Mouse (Mus musculus) midbrain, embryonic 11.5 days (tissue): ENCODE measurements around the gene Pbrm1. TPM values are rescaled to one million over a fixed set of nuclear protein-coding genes. Genes with fewer than 3 reads are reported as not detected.

Source experiments
- ATAC-seq: fragments of 200-750 bp; cut with Nextera tagmentation; 2 replicates; pipeline ENCODE4 v1.8.0; 2017; ENCODE audit warnings: moderate TSS enrichment, moderate library complexity; ENCODE audit not compliant: low FRiP score
- DNase-seq: peaks from one replicate; pipeline ENCODE4 v3.0.0; 2015; ENCODE audit warnings: low spot score; ENCODE audit errors: missing footprints
- H3K27ac ChIP-seq: fragments of 300-500 bp; sonication (generic); 2 replicates; pipeline ENCODE4 v1.5.1; 2014; ENCODE audit warnings: low read depth, low read length
- H3K27me3 ChIP-seq: fragments of 300-500 bp; sonication (generic); 2 replicates; pipeline ENCODE4 v1.6.1; 2014; ENCODE audit warnings: mild to moderate bottlenecking, low read length, moderate library complexity, mixed read lengths; ENCODE audit not compliant: control insufficient read depth, insufficient read depth
- H3K36me3 ChIP-seq: fragments of 300-500 bp; sonication (generic); 2 replicates; pipeline ENCODE4 v1.6.1; 2014; ENCODE audit warnings: mild to moderate bottlenecking, low read length, moderate library complexity, mixed read lengths; ENCODE audit not compliant: control insufficient read depth, insufficient read depth
- H3K4me1 ChIP-seq: fragments of 300-500 bp; sonication (generic); 2 replicates; pipeline ENCODE4 v1.6.1; 2014; ENCODE audit warnings: low read length; ENCODE audit not compliant: control insufficient read depth, insufficient read depth
- H3K4me2 ChIP-seq: fragments of 300-500 bp; sonication (generic); 2 replicates; pipeline ENCODE4 v1.6.1; 2014; ENCODE audit warnings: mild to moderate bottlenecking, moderate library complexity
- H3K4me3 ChIP-seq: fragments of 300-500 bp; sonication (generic); 2 replicates; pipeline ENCODE4 v1.5.1; 2014; ENCODE audit warnings: low read depth, low read length
- H3K9ac ChIP-seq: fragments of 300-500 bp; sonication (generic); 2 replicates; pipeline ENCODE4 v1.6.1; 2014; ENCODE audit warnings: low read length
- H3K9me3 ChIP-seq: fragments of 300-500 bp; sonication (generic); 2 replicates; pipeline ENCODE4 v1.6.1; 2016; ENCODE audit warnings: low read length; ENCODE audit not compliant: control insufficient read depth
- WGBS: fragments of 180-500 bp; shearing (Covaris S2); extraction: QIAGEN DNeasy Blood & Tissue Kit; methylation state at CpG from one replicate; pipeline ENCODE4 v1.1.7; 2014; 5-methylcytosine and 5-hydroxymethylcytosine counted together
- polyA plus RNA-seq: library from polyadenylated mRNA; unstranded; fragments of >200 nt; fragmentation: Nextera tagmentation; extraction: Ambion mirVana; gene quantifications from 2 replicates; pipeline ENCODE4 v1.2.1, GENCODE M21; 2014

Pbrm1 gene
- polyA plus RNA-seq, 1 experiment from 2014 or later, result 134 TPM

DNA sequence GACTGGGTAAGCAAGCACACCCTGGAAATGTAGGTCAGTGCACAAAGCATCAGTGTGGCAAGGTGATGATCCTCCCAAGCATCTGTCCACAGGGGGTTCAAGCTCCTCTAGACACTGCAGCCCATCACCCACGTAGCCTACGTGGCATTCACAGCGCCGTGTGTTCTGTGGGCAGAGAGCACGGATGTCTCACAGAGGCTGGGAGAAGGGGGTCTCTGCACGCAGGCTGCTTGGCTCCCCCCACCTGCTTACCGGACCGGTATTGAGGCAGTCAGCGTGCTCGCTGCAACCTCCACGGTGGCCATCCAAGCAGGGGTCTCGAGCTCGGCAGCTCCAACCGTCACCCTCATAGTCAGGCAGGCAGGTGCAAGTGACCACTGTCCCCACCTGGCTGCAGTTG lies 122.1 kb downstream of the Pbrm1 start:
- H3K9me3 ChIP-seq, result no peaks in the 10 kb centered on the region
- no peaks in the 10 kb centered on the region for H3K4me1 ChIP-seq
- no peak for DNase-seq
- no peak overlapping the region for H3K27ac ChIP-seq
- no peak overlapping the region for H3K4me3 ChIP-seq
- H3K4me2 ChIP-seq, result no peak overlapping the region
- H3K9ac ChIP-seq, result no peak overlapping the region
- H3K36me3 ChIP-seq, result peaks cover 39% of the 10 kb centered on the region
- no peak for ATAC-seq
- H3K27me3 ChIP-seq, result no peaks in the 10 kb centered on the region
- 92% methylated on average over 14 of the region's 14 CpGs for WGBS

DNA sequence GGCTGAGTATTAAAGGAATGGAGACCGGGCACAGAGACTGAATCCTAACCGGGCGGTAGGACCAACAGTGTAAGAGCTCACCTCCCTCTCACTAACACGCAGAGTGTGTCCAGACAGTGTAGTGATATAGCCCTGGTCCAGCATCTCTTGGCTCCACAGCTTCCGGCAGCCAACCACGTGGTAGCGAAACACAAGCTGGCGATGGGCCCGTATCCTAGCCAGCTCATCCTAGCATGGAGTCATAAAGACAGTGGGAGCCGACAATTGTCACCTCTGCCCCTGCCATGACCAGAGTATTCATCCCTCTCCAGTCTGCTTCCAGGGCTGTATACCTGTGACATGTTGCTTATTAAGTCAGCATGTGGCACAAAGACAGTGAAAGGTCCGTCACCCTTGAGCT lies 126.8 kb downstream of the Pbrm1 start:
- no peak for DNase-seq
- H3K9ac ChIP-seq, result no peak overlapping the region
- WGBS, result 90% methylated on average over 11 of the region's 11 CpGs
- no peak for ATAC-seq
- H3K27me3 ChIP-seq, result no peaks in the 10 kb centered on the region
- no peaks in the 10 kb centered on the region for H3K9me3 ChIP-seq
- H3K4me1 ChIP-seq, result no peaks in the 10 kb centered on the region
- no peak overlapping the region for H3K4me2 ChIP-seq
- no peak overlapping the region for H3K27ac ChIP-seq
- H3K36me3 ChIP-seq, result peaks cover 3% of the 10 kb centered on the region; the same call in 1 of the 2 replicates
- no peak overlapping the region for H3K4me3 ChIP-seq

DNA sequence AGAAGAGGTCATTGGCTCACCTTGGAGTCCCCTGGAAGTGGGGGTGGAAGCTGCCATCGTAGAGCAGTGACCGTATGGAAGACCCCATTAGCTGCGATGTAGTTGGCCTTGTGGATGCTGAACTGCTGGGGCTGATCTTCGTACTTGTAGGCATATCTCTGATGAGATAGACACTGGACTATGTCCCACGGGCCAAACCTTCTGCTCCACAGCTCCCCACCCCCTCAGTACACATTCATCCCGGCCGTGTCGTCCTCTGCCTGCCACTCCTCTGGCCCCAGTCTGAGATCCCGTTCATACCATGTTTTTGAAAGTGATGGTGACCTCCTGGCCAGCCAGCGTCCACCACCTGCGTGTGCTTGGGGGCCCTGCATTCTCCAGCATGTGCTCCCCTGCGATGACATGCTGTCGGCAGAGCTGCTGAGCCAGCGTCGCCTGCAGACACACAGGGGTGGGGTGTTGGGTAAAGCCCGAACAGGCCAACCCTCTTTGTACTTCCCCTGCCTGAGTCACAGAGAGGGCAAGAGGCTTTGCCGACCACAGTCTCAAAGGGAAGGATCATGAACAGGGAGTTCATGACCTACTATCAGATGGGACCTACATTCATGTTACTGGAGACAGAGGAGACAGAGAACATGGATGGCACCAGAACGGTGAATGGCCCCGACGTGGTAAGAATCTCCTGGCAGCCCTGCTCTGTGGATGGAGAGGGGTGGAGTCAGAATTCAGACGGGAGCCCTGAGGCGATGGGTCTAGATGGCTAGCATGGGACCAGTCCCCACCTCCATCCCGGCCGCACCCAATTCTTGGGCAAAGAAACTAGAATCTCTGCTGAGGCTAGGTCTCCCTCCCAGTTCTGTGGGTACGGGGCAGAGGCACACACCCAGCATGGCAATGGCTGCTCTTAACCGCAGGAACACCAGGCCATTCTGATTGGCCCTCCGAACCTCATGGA lies 141.5 kb downstream of the Pbrm1 start:
- H3K4me1 ChIP-seq, result no peaks in the 10 kb centered on the region; the same call in 1 of the 2 replicates
- DNase-seq (no peak), ATAC-seq (no peak)
- H3K27me3 ChIP-seq, result no peaks in the 10 kb centered on the region
- no peak overlapping the region for H3K9ac ChIP-seq
- H3K36me3 ChIP-seq, result no peaks in the 10 kb centered on the region
- WGBS, result 84% methylated on average over 27 of the region's 27 CpGs
- H3K4me2 ChIP-seq, result no peak overlapping the region
- H3K4me3 ChIP-seq, result no peak overlapping the region
- no peaks in the 10 kb centered on the region for H3K9me3 ChIP-seq
- no peak overlapping the region for H3K27ac ChIP-seq

DNA sequence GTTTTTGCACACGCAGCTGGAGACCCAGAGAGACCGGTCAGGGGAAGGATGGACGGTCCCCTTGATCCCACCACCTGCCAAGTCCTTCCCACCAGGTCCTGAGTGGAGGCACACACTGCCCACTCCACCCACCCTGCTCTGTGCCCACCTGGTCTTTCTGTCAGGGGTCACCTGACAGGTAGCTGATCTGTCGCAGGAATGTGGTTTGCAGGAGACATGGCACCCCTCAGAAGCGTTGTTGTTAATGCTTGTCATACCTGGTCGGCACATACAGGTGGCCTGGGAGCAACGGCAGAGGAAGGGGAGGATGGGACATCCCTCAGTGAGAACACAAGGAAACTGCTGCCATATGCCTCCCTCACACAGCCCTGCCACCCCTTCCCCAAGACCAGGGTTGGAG lies 142.3 kb downstream of the Pbrm1 start:
- H3K4me1 ChIP-seq, result no peaks in the 10 kb centered on the region; the same call in 1 of the 2 replicates
- no peaks in the 10 kb centered on the region for H3K36me3 ChIP-seq
- no peak overlapping the region for H3K9ac ChIP-seq
- H3K4me3 ChIP-seq, result no peak overlapping the region
- H3K27ac ChIP-seq, result no peak overlapping the region
- 92% methylated on average over 7 of the region's 7 CpGs for WGBS
- DNase-seq (no peak), ATAC-seq (no peak)
- no peak overlapping the region for H3K4me2 ChIP-seq
- no peaks in the 10 kb centered on the region for H3K27me3 ChIP-seq
- no peaks in the 10 kb centered on the region for H3K9me3 ChIP-seq

DNA sequence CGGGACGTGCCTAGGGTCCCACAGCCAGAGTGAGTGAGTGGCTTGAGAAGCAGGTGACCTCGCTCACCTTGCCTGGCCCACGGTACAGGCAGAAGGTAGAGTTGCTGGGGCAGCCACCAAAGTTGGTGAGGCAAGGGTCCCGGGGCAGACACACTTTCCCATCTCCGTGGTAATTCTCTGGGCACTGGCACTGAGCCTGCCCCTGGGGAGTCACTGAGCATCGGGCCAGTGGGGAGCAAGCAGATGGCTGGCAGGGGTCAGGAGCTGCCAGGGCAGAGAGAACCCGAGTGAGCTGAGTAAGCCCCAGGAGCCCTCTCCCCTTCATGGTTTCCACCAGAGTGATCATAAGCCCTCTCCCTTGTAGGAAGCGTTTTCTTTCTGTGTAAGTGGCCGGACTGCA lies 142.7 kb downstream of the Pbrm1 start:
- 64% methylated on average over 10 of the region's 10 CpGs for WGBS
- Histone ChIP-seq H3K27me3 (no peaks in the 10 kb centered on the region), H3K9me3 (no peaks in the 10 kb centered on the region), H3K4me3 (no peak overlapping the region), H3K36me3 (no peaks in the 10 kb centered on the region), H3K27ac (no peak overlapping the region), H3K4me2 (no peak overlapping the region), H3K4me1 (no peaks in the 10 kb centered on the region; the same call in 1 of the 2 replicates), H3K9ac (no peak overlapping the region)
- DNase-seq (no peak), ATAC-seq (no peak)

DNA sequence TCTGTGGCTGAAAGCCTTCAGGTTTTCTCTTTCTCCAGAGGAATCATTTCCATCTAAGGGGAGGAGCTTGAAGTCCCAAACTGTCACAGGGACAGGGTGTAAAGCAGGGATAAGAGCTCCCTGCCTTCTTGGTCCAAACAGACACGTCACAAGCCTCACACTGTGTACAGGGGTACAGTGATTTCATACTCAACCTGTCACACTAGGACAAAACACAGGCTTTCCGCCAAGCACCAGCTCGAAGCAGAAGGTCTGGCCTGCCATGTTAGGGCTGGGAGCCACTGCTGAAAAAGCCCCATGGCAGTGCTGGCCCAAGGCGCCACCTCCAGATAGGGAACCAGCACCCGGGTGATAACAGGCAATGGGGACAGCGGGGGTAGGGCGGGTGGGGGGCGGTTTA lies 145.1 kb downstream of the Pbrm1 start:
- Histone ChIP-seq H3K27me3 (no peaks in the 10 kb centered on the region), H3K36me3 (no peaks in the 10 kb centered on the region), H3K9me3 (no peaks in the 10 kb centered on the region), H3K27ac (no peak overlapping the region), H3K4me2 (no peak overlapping the region), H3K4me1 (no peaks in the 10 kb centered on the region; the same call in 1 of the 2 replicates), H3K9ac (no peak overlapping the region), H3K4me3 (no peak overlapping the region)
- ATAC-seq, result no peak
- WGBS, result 87% methylated on average over 8 of the region's 8 CpGs
- DNase-seq, result no peak

DNA sequence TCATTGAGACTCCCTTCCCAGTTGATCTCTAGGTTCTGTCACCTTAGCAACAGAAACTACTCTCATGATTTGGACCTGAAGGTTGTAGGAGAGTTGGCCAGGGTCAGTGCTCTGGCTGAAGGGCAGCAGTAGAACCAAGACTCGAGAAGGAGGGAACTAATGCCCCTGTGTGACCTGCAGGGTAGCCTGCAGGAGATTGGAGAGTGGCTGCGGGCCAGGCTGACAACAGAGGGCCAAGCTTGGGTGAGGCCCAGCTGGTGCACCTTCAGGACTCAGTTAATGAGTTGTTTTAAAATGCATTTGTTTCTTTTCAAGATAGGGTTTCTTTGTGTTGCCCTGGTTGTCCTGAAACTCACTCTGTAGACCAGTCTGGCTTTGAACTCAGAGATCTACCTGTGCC lies 146.1 kb downstream of the Pbrm1 start:
- WGBS, result 67% methylated on average over 2 of the region's 2 CpGs

DNA sequence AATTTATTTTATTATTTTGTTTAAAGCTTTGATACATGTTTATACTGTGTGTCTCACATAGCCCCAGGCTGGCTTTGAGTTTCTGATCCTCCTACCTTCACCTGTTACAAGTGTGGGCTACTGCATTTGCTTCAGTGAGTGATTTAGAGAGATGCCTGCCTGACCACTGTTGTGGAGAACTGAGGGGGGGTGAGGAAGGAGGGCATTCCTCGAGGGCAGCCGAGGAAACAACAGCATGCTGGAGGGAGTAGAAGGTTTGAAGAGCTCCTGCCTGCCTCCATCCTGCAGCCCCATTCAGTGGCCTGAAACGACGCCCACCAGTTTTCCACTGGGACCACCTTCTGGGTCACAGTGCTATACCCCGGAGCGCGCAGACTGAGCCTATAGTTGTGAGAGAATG lies 146.5 kb downstream of the Pbrm1 start:
- H3K36me3 ChIP-seq, result peaks cover 2% of the 10 kb centered on the region; the same call in 1 of the 2 replicates
- no peak overlapping the region for H3K4me3 ChIP-seq
- no peak overlapping the region for H3K27ac ChIP-seq
- H3K9me3 ChIP-seq, result no peaks in the 10 kb centered on the region
- DNase-seq (no peak), ATAC-seq (no peak)
- H3K4me2 ChIP-seq, result no peak overlapping the region
- 56% methylated on average over 7 of the region's 7 CpGs for WGBS
- H3K9ac ChIP-seq, result no peak overlapping the region
- no peaks in the 10 kb centered on the region; the same call in 1 of the 2 replicates for H3K4me1 ChIP-seq
- H3K27me3 ChIP-seq, result no peaks in the 10 kb centered on the region

More for the DNA sequence above, 146.1 kb downstream of the Pbrm1 start:
- no peak overlapping the region for H3K4me2 ChIP-seq
- no peak overlapping the region for H3K9ac ChIP-seq
- H3K27me3 ChIP-seq, result no peaks in the 10 kb centered on the region
- no peak overlapping the region for H3K4me3 ChIP-seq
- no peaks in the 10 kb centered on the region; the same call in 1 of the 2 replicates for H3K4me1 ChIP-seq
- no peak for ATAC-seq
- no peak overlapping the region for H3K27ac ChIP-seq
- no peaks in the 10 kb centered on the region for H3K36me3 ChIP-seq
- no peaks in the 10 kb centered on the region for H3K9me3 ChIP-seq
- no peak for DNase-seq

DNA sequence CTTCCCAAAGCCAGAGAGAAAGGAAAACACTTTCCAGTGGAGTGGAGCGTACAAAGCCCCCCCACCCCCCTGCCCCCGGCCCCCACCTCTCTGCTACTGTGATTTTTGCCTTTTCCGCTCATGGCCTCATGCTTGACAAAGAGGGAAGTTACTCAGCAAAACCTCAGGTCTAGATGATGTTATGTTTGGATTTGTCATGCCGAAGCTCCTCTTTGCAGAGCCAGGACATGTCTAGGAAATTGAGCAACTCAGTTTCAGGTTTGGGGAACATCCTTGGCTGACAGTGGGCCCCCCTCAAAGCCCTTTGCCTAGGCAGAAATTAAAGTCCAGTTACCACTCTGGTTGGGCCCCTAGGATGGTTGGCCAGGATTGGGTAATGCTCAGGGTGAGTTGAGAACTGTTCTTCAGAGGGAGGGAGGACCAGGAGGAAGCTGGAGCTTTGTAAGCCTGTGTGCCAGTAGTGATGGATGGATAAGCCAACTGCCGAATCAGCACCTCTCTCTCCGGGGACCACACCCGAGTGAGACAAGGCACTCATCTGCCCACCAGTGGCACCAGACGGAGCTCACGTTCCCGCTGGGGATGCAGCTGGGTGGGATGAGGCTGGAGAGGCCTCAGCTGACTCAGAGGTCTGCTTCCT lies 147.2 kb downstream of the Pbrm1 start:
- H3K9ac ChIP-seq, result no peak overlapping the region
- no peak for DNase-seq
- no peaks in the 10 kb centered on the region for H3K9me3 ChIP-seq
- H3K4me1 ChIP-seq, result no peaks in the 10 kb centered on the region
- peaks cover 9% of the 10 kb centered on the region; the same call in 1 of the 2 replicates for H3K36me3 ChIP-seq
- no peaks in the 10 kb centered on the region for H3K27me3 ChIP-seq
- no peak overlapping the region for H3K4me2 ChIP-seq
- 73% methylated on average over 10 of the region's 10 CpGs for WGBS
- no peak overlapping the region for H3K4me3 ChIP-seq
- no peak overlapping the region for H3K27ac ChIP-seq
- no peak for ATAC-seq
